Mouse (Mus musculus): ENCODE measurements around the gene Arhgef19.

Arhgef19 gene

GRCm38 (mm10) chr4:141265979-141266637 lies 26.8 kb downstream of the Arhgef19 start:
- ATAC-seq (ENCODE audit: low TSS enrichment), result no peak

GRCm38 (mm10) chr4:141267250-141267649 lies 28.0 kb downstream of the Arhgef19 start:
- no peak for ATAC-seq (ENCODE audit: low TSS enrichment)

- ATAC-seq (ENCODE audit: low TSS enrichment), result peak; percentile 74
Measured at GRCm38 (mm10) chr4:141267837-141268236, 28.5 kb downstream of the Arhgef19 start.

GRCm38 (mm10) chr4:141268350-141268749 lies 29.1 kb downstream of the Arhgef19 start:
- ATAC-seq (ENCODE audit: low TSS enrichment), result no peak

GRCm38 (mm10) chr4:141269080-141269479 lies 29.8 kb downstream of the Arhgef19 start:
- ATAC-seq (ENCODE audit: low TSS enrichment), result no peak

GRCm38 (mm10) chr4:141270201-141270940 lies 31.1 kb downstream of the Arhgef19 start:
- no peak for ATAC-seq (ENCODE audit: low TSS enrichment)

GRCm38 (mm10) chr4:141271228-141271627 lies 31.9 kb downstream of the Arhgef19 start:
- ATAC-seq (ENCODE audit: low TSS enrichment), result no peak

- ATAC-seq (ENCODE audit: low TSS enrichment), result no peak
Measured at GRCm38 (mm10) chr4:141271721-141272120, 32.4 kb downstream of the Arhgef19 start.

GRCm38 (mm10) chr4:141272878-141273277 lies 33.6 kb downstream of the Arhgef19 start:
- ATAC-seq (ENCODE audit: low TSS enrichment), result no peak

GRCm38 (mm10) chr4:141273296-141273695 lies 34.0 kb downstream of the Arhgef19 start:
- ATAC-seq (ENCODE audit: low TSS enrichment), result peak; percentile 95

GRCm38 (mm10) chr4:141274485-141275341 lies 35.4 kb downstream of the Arhgef19 start:
- ATAC-seq (ENCODE audit: low TSS enrichment), result no peak

GRCm38 (mm10) chr4:141277157-141277556 lies 37.9 kb downstream of the Arhgef19 start:
- no peak for ATAC-seq (ENCODE audit: low TSS enrichment)

- no peak for ATAC-seq (ENCODE audit: low TSS enrichment)
Measured at GRCm38 (mm10) chr4:141278154-141278553, 38.9 kb downstream of the Arhgef19 start.

GRCm38 (mm10) chr4:141279327-141279726 lies 40.0 kb downstream of the Arhgef19 start:
- no peak for ATAC-seq (ENCODE audit: low TSS enrichment)

- no peak for ATAC-seq (ENCODE audit: low TSS enrichment)
Measured at GRCm38 (mm10) chr4:141279783-141280182, 40.5 kb downstream of the Arhgef19 start.

- no peak for ATAC-seq (ENCODE audit: low TSS enrichment)
Measured at GRCm38 (mm10) chr4:141280471-141280870, 41.2 kb downstream of the Arhgef19 start.

GRCm38 (mm10) chr4:141281153-141281552 lies 41.9 kb downstream of the Arhgef19 start:
- no peak for ATAC-seq (ENCODE audit: low TSS enrichment)

- no peak for ATAC-seq (ENCODE audit: low TSS enrichment)
Measured at GRCm38 (mm10) chr4:141281578-141281977, 42.3 kb downstream of the Arhgef19 start.

GRCm38 (mm10) chr4:141282087-141282486 lies 42.8 kb downstream of the Arhgef19 start:
- no peak for ATAC-seq (ENCODE audit: low TSS enrichment)

GRCm38 (mm10) chr4:141282623-141283022 lies 43.3 kb downstream of the Arhgef19 start:
- ATAC-seq (ENCODE audit: low TSS enrichment), result no peak

GRCm38 (mm10) chr4:141283176-141283878 lies 44.0 kb downstream of the Arhgef19 start:
- ATAC-seq (ENCODE audit: low TSS enrichment), result no peak

Measured in frontal cortex, adult (tissue).